Mouse (Mus musculus): ENCODE results near the gene Nufip1. TPM values are rescaled to one million over a fixed set of nuclear protein-coding genes. Genes with fewer than 3 reads are reported as not detected.

Nufip1 gene
- polyA plus RNA-seq, 1 experiment from 2014 or later, result 16.3 TPM

- no peak overlapping the region for H3K4me3 ChIP-seq (ENCODE audit: low read depth, low read length)
- H3K36me3 ChIP-seq (ENCODE audit: control insufficient read depth, insufficient read depth, low read length), result no peaks in the 10 kb centered on the region
- H3K9ac ChIP-seq (ENCODE audit: low read length), result no peak overlapping the region
- no peak for ATAC-seq (replicated peaks; ENCODE audit: low FRiP score, low TSS enrichment, low read depth)
- no peak overlapping the region for H3K4me2 ChIP-seq (ENCODE audit: low read length)
- no peak for DNase-seq (ENCODE audit: low spot score)
- H3K4me1 ChIP-seq (replicated peaks; ENCODE audit: control insufficient read depth, insufficient read depth, low read length), result no peaks in the 10 kb centered on the region; the same call in 1 of the 2 replicates
- H3K9me3 ChIP-seq (ENCODE audit: control insufficient read depth, low read length), result no peaks in the 10 kb centered on the region
- WGBS, result 87% methylated on average over 2 of the region's 2 CpGs
- H3K27ac ChIP-seq (ENCODE audit: low read depth), result no peak overlapping the region
- H3K27me3 ChIP-seq (replicated peaks; ENCODE audit: control insufficient read depth, insufficient read depth, low read length), result no peaks in the 10 kb centered on the region
Observed at GRCm38 (mm10) chr14:76178447-76178846, 67.8 kb downstream of the Nufip1 start.

DNA sequence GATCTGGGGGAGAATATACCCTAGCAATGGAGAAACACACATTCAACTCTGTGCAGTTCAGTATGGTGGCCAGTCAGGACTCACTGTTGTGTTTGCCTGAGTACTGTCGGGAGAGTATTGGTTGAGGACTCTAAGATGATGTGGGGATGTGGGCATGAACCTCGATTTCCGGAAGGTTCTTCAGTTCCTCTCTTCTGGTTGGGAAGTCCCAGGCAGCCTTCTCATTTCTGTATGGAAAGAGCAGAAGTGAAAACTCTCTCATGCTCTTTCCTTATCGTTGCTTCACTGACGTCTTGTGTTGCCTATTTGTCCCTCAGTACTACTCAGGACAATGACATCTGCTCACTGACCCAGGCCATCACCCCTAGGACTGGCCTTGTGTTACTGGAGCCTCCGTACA, 68.7 kb downstream of the Nufip1 start:
- Histone ChIP-seq H3K27me3 (replicated peaks; ENCODE audit: control insufficient read depth, insufficient read depth, low read length) (no peaks in the 10 kb centered on the region), H3K36me3 (ENCODE audit: control insufficient read depth, insufficient read depth, low read length) (no peaks in the 10 kb centered on the region), H3K9me3 (ENCODE audit: control insufficient read depth, low read length) (no peaks in the 10 kb centered on the region), H3K4me1 (replicated peaks; ENCODE audit: control insufficient read depth, insufficient read depth, low read length) (no peaks in the 10 kb centered on the region; the same call in 1 of the 2 replicates), H3K27ac (ENCODE audit: low read depth) (no peak overlapping the region), H3K9ac (ENCODE audit: low read length) (no peak overlapping the region), H3K4me2 (ENCODE audit: low read length) (no peak overlapping the region), H3K4me3 (ENCODE audit: low read depth, low read length) (no peak overlapping the region)
- ATAC-seq (replicated peaks; ENCODE audit: low FRiP score, low TSS enrichment, low read depth) (no peak), DNase-seq (ENCODE audit: low spot score) (no peak)
- WGBS, result 90% methylated on average over 6 of the region's 6 CpGs

- ATAC-seq (replicated peaks; ENCODE audit: low FRiP score, low TSS enrichment, low read depth) (no peak), DNase-seq (ENCODE audit: low spot score) (no peak)
- Histone ChIP-seq H3K4me3 (ENCODE audit: low read depth, low read length) (no peak overlapping the region), H3K27ac (ENCODE audit: low read depth) (no peak overlapping the region), H3K27me3 (replicated peaks; ENCODE audit: control insufficient read depth, insufficient read depth, low read length) (no peaks in the 10 kb centered on the region), H3K36me3 (ENCODE audit: control insufficient read depth, insufficient read depth, low read length) (no peaks in the 10 kb centered on the region), H3K9me3 (ENCODE audit: control insufficient read depth, low read length) (no peaks in the 10 kb centered on the region), H3K9ac (ENCODE audit: low read length) (no peak overlapping the region), H3K4me1 (replicated peaks; ENCODE audit: control insufficient read depth, insufficient read depth, low read length) (no peaks in the 10 kb centered on the region; the same call in 1 of the 2 replicates), H3K4me2 (ENCODE audit: low read length) (no peak overlapping the region)
- WGBS, result 59% methylated on average over 5 of the region's 5 CpGs
Observed at GRCm38 (mm10) chr14:76185358-76185757, 74.7 kb downstream of the Nufip1 start.

- Histone ChIP-seq H3K4me3 (ENCODE audit: low read depth, low read length) (no peak overlapping the region), H3K27me3 (replicated peaks; ENCODE audit: control insufficient read depth, insufficient read depth, low read length) (no peaks in the 10 kb centered on the region), H3K9ac (ENCODE audit: low read length) (no peak overlapping the region), H3K9me3 (ENCODE audit: control insufficient read depth, low read length) (no peaks in the 10 kb centered on the region), H3K4me1 (replicated peaks; ENCODE audit: control insufficient read depth, insufficient read depth, low read length) (no peaks in the 10 kb centered on the region; the same call in 1 of the 2 replicates), H3K36me3 (ENCODE audit: control insufficient read depth, insufficient read depth, low read length) (no peaks in the 10 kb centered on the region), H3K27ac (ENCODE audit: low read depth) (no peak overlapping the region), H3K4me2 (ENCODE audit: low read length) (no peak overlapping the region)
- 67% methylated on average over 4 of the region's 4 CpGs for WGBS
- DNase-seq (ENCODE audit: low spot score) (no peak), ATAC-seq (replicated peaks; ENCODE audit: low FRiP score, low TSS enrichment, low read depth) (no peak)
Observed at GRCm38 (mm10) chr14:76186299-76186698, 75.6 kb downstream of the Nufip1 start.

Other genes with a start within 250 kb of the Nufip1 start
- gene Kctd4, start 155.9 kb upstream of the Nufip1 start, polyA plus RNA-seq (2014; fragmentation: Nextera tagmentation; extraction: Ambion mirVana), result 1.1 and 1.5 TPM in 2 replicates
- gene Gtf2f2, start 100.0 kb upstream of the Nufip1 start, polyA plus RNA-seq (2014; fragmentation: Nextera tagmentation; extraction: Ambion mirVana), result 40.1 and 40.2 TPM in 2 replicates
- gene Gpalpp1, start 131 bp upstream of the Nufip1 start, polyA plus RNA-seq (2014; fragmentation: Nextera tagmentation; extraction: Ambion mirVana), result 11.9 and 15.4 TPM in 2 replicates

Data from intestine, embryonic 14.5 days (tissue).